Mouse (Mus musculus) MEL (cell line): ENCODE results near the gene Rhog. TPM values are rescaled to one million over a fixed set of nuclear protein-coding genes. Genes with fewer than 3 reads are reported as not detected.

ENCODE experiments used
- DNase-seq: peaks from one replicate; pipeline ENCODE4 v3.0.0; 2011; ENCODE audit warnings: low read depth, low spot score
- H3K27ac ChIP-seq: 2 replicates; pipeline ENCODE4 v1.5.1; 2012; ENCODE audit warnings: low read depth, mild to moderate bottlenecking, control low read depth, low read length, moderate library complexity; ENCODE audit not compliant: control insufficient read depth
- H3K27me3 ChIP-seq, 2 experiments: fragments of 150-350 bp in 1 of 2; sonication (generic) in 1 of 2; 2 replicates each; pipeline ENCODE4 v1.6.1; 2012; ENCODE audit warnings: low read length in 2 of 2, mild to moderate bottlenecking in 2 of 2, improper control_type of control experiment in 1 of 2, moderate library complexity in 1 of 2; ENCODE audit not compliant: insufficient read depth in 2 of 2, control insufficient read depth in 1 of 2
- H3K36me3 ChIP-seq, 2 experiments: 2 replicates each; pipeline ENCODE4 v1.6.1; 2012 to 2014; ENCODE audit warnings: low read length in 2 of 2, improper control_type of control experiment in 1 of 2, inconsistent platforms in 1 of 2, mild to moderate bottlenecking in 1 of 2; ENCODE audit not compliant: insufficient read depth in 2 of 2, control insufficient read depth in 1 of 2
- H3K4me1 ChIP-seq, 2 experiments: fragments of 150-350 bp in 1 of 2; sonication (generic) in 1 of 2; 2 replicates each; pipeline ENCODE4 v1.6.1; 2012; ENCODE audit warnings: low read length in 2 of 2, improper control_type of control experiment in 1 of 2, mild to moderate bottlenecking in 1 of 2; ENCODE audit not compliant: insufficient read depth in 2 of 2, control insufficient read depth in 1 of 2
- H3K4me3 ChIP-seq, 2 experiments: fragments of 150-350 bp in 1 of 2; sonication (generic) in 1 of 2; 2 replicates each; pipeline ENCODE4 v1.5.1; 2012; ENCODE audit warnings: low read depth in 2 of 2, low read length in 2 of 2, mild to moderate bottlenecking in 2 of 2, moderate library complexity in 2 of 2, control low read depth in 1 of 2, improper control_type of control experiment in 1 of 2; ENCODE audit not compliant: control insufficient read depth in 1 of 2, insufficient read depth in 1 of 2
- H3K79me2 ChIP-seq: 2 replicates; pipeline ENCODE4 v1.6.1; 2012; ENCODE audit warnings: mild to moderate bottlenecking, low read length, moderate library complexity; ENCODE audit not compliant: control insufficient read depth, poor library complexity, insufficient read depth
- H3K9ac ChIP-seq: 2 replicates; pipeline ENCODE4 v1.6.1; 2012; ENCODE audit warnings: low read depth, mild to moderate bottlenecking, control low read depth, low read length, moderate library complexity; ENCODE audit not compliant: control insufficient read depth, poor library complexity, severe bottlenecking
- H3K9me3 ChIP-seq: fragments of 150-350 bp; sonication (generic); replicated peaks from 2 replicates; pipeline ENCODE4 v1.6.1; 2012; ENCODE audit warnings: mild to moderate bottlenecking, low read length, improper control_type of control experiment, moderate library complexity; ENCODE audit not compliant: insufficient read depth
- CHD1 ChIP-seq: IDR thresholded peaks from 2 replicates; pipeline ENCODE4 v1.6.1; 2012; ENCODE audit warnings: low read depth, mild to moderate bottlenecking, inconsistent platforms, low read length, improper control_type of control experiment
- CHD2 ChIP-seq: IDR thresholded peaks from 2 replicates; pipeline ENCODE4 v1.6.1; 2011; ENCODE audit warnings: low read length, improper control_type of control experiment
- E2F4 ChIP-seq: IDR thresholded peaks from 2 replicates; pipeline ENCODE4 v1.6.1; 2011; ENCODE audit warnings: low read depth, low read length, improper control_type of control experiment, borderline replicate concordance
- ELF1 ChIP-seq: IDR thresholded peaks from 2 replicates; pipeline ENCODE4 v1.6.1; 2014; ENCODE audit warnings: low read depth, mild to moderate bottlenecking, inconsistent platforms, low read length, improper control_type of control experiment, moderate library complexity
- EP300 ChIP-seq, 2 experiments: IDR thresholded peaks; 2 replicates each; pipeline ENCODE4 v1.6.1; 2011; ENCODE audit warnings: improper control_type of control experiment in 2 of 2, low read length in 2 of 2, low read depth in 1 of 2, mild to moderate bottlenecking in 1 of 2
- GATA1 ChIP-seq: IDR thresholded peaks from 2 replicates; pipeline ENCODE4 v1.6.1; 2011; ENCODE audit warnings: low read depth, low read length, improper control_type of control experiment
- HCFC1 ChIP-seq: IDR thresholded peaks from 2 replicates; pipeline ENCODE4 v1.6.1; 2012; ENCODE audit warnings: low read depth, mild to moderate bottlenecking, inconsistent platforms, low read length, improper control_type of control experiment, moderate library complexity
- JUND ChIP-seq: IDR thresholded peaks from 2 replicates; pipeline ENCODE4 v1.6.1; 2011; ENCODE audit warnings: low read depth, mild to moderate bottlenecking, improper control_type of control experiment, low read length
- MAFK ChIP-seq: IDR thresholded peaks from 2 replicates; pipeline ENCODE4 v1.6.1; 2011; ENCODE audit warnings: low read depth, mild to moderate bottlenecking, low read length, improper control_type of control experiment, borderline replicate concordance
- MAZ ChIP-seq: IDR thresholded peaks from 2 replicates; pipeline ENCODE4 v1.6.1; 2012; ENCODE audit warnings: low read depth, mild to moderate bottlenecking, inconsistent platforms, low read length, improper control_type of control experiment
- MXI1 ChIP-seq: IDR thresholded peaks from 2 replicates; pipeline ENCODE4 v1.6.1; 2011; ENCODE audit warnings: mild to moderate bottlenecking, low read depth, low read length, improper control_type of control experiment
- MYB ChIP-seq: IDR thresholded peaks from 2 replicates; pipeline ENCODE4 v1.6.1; 2011; ENCODE audit warnings: mild to moderate bottlenecking, low read depth, low read length, improper control_type of control experiment
- MYC ChIP-seq: IDR thresholded peaks from 2 replicates; pipeline ENCODE4 v1.6.1; 2011; ENCODE audit warnings: low read depth, mild to moderate bottlenecking, low read length, improper control_type of control experiment, moderate library complexity
- NELFE ChIP-seq: IDR thresholded peaks from 2 replicates; pipeline ENCODE4 v1.6.1; 2011; ENCODE audit warnings: low read depth, low read length, improper control_type of control experiment
- POLR2A ChIP-seq, 2 experiments: IDR thresholded peaks; 2 replicates each; pipeline ENCODE4 v1.6.1; 2011 to 2012; ENCODE audit warnings: low read length in 2 of 2, mild to moderate bottlenecking in 2 of 2, control low read depth in 1 of 2, improper control_type of control experiment in 1 of 2, low read depth in 1 of 2, moderate library complexity in 1 of 2; ENCODE audit not compliant: control insufficient read depth in 1 of 2, insufficient read depth in 1 of 2, poor library complexity in 1 of 2
- POLR2AphosphoS2 ChIP-seq: IDR thresholded peaks from 2 replicates; pipeline ENCODE4 v1.6.1; 2011; ENCODE audit warnings: low read length, improper control_type of control experiment
- RAD21 ChIP-seq: IDR thresholded peaks from 2 replicates; pipeline ENCODE4 v1.6.1; 2011; ENCODE audit warnings: mild to moderate bottlenecking, low read depth, low read length, improper control_type of control experiment
- RCOR1 ChIP-seq: IDR thresholded peaks from 2 replicates; pipeline ENCODE4 v1.6.1; 2012; ENCODE audit warnings: low read depth, mild to moderate bottlenecking, inconsistent platforms, low read length, improper control_type of control experiment
- SIN3A ChIP-seq: IDR thresholded peaks from 2 replicates; pipeline ENCODE4 v1.6.1; 2012; ENCODE audit warnings: low read length, improper control_type of control experiment, inconsistent platforms
- TAL1 ChIP-seq: IDR thresholded peaks from 2 replicates; pipeline ENCODE4 v1.6.1; 2012; ENCODE audit warnings: mild to moderate bottlenecking, inconsistent platforms, low read length, moderate library complexity, mixed read lengths
- TBP ChIP-seq: IDR thresholded peaks from 2 replicates; pipeline ENCODE4 v1.8.0; 2011; ENCODE audit warnings: low read depth, low read length, improper control_type of control experiment
- TCF12 ChIP-seq: IDR thresholded peaks from 2 replicates; pipeline ENCODE4 v1.6.1; 2014; ENCODE audit warnings: low read depth, mild to moderate bottlenecking, inconsistent platforms, low read length, improper control_type of control experiment, moderate library complexity
- UBTF ChIP-seq: IDR thresholded peaks from 2 replicates; pipeline ENCODE4 v1.6.1; 2012; ENCODE audit warnings: low read depth, mild to moderate bottlenecking, inconsistent platforms, low read length, improper control_type of control experiment, moderate library complexity, borderline replicate concordance; ENCODE audit not compliant: insufficient read depth
- USF1 ChIP-seq: IDR thresholded peaks from 2 replicates; pipeline ENCODE4 v1.6.1; 2014; ENCODE audit warnings: low read depth, mild to moderate bottlenecking, inconsistent platforms, low read length, improper control_type of control experiment, moderate library complexity
- ZC3H11A ChIP-seq: IDR thresholded peaks from 2 replicates; pipeline ENCODE4 v1.6.1; 2012; ENCODE audit warnings: low read depth, mild to moderate bottlenecking, inconsistent platforms, low read length, improper control_type of control experiment
- ZKSCAN1 ChIP-seq: IDR thresholded peaks from 2 replicates; pipeline ENCODE4 v1.6.1; 2012; ENCODE audit warnings: low read depth, mild to moderate bottlenecking, inconsistent platforms, low read length, improper control_type of control experiment, moderate library complexity
- ZMIZ1 ChIP-seq: IDR thresholded peaks from 2 replicates; pipeline ENCODE4 v1.6.1; 2012; ENCODE audit warnings: low read depth, mild to moderate bottlenecking, inconsistent platforms, low read length, improper control_type of control experiment, moderate library complexity
- ZNF384 ChIP-seq: IDR thresholded peaks from 2 replicates; pipeline ENCODE4 v1.6.1; 2012; ENCODE audit warnings: low read depth, mild to moderate bottlenecking, inconsistent platforms, low read length, improper control_type of control experiment
- polyA plus RNA-seq, 2 experiments: library from polyadenylated mRNA; stranded (reverse) in 1 of 2; unstranded in 1 of 2; fragments of >175 nt in 1 of 2; fragments of >200 nt in 1 of 2; gene quantifications; 2 replicates each; pipeline versions ENCODE4 v1.2.1 to v1.2.4; 2012; ENCODE audit warnings: low replicate concordance in 2 of 2, low read depth in 1 of 2; ENCODE audit not compliant: insufficient read length in 2 of 2, insufficient read depth in 1 of 2, missing spikeins in 1 of 2
- total RNA-seq: library from RNA; depleted of rRNA; stranded (reverse); fragments of 300-350 nt; gene quantifications from 2 replicates; pipeline ENCODE4 v1.2.3, GENCODE M21; 2012

The Rhog gene
- total and polyA plus RNA-seq, 3 experiments, result 24.1 to 425 (median 347) TPM

DNA sequence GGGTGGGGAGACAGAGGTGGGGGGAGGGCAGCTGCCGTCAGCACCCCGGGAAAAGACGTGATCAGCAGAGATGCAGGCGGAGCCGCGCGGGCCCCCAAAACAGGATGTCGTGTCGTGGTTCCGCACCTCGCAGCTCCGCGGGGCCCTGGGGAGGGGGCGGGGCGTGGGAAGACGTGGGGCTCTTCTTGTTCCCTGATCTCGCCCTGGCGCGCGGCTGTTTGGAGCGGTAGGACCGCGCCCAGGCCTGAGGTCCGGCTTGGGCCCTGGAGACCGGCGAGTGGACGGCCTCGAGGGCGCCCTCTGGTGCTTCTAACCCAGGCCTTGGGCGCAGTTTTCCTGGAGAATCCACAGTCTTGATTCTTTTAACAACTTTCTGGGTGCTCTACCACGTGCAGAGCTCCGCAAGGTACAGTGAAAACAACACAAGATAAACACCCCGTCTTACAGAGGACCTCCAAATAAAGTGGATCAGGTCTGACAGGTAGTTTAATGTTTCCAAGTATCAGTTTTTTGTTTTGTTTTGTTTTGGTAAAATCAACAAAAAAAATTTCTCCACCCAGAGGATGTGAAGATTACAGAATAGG lies 5.1 kb downstream of the Rhog start (continued):
- TF ChIP-seq EP300 (IDR thresholded peaks at IDR 0.05; ENCODE audit: low read depth in 1 of 2, low read length in 2 of 2), result no peak
- no peak for TF ChIP-seq ZKSCAN1
- TF ChIP-seq NELFE, result 0 out of 2 replicates have a peak, but pooled peaks have one; percentile 4
- no peak for TF ChIP-seq GATA1
- TF ChIP-seq TAL1, result no peak

DNA sequence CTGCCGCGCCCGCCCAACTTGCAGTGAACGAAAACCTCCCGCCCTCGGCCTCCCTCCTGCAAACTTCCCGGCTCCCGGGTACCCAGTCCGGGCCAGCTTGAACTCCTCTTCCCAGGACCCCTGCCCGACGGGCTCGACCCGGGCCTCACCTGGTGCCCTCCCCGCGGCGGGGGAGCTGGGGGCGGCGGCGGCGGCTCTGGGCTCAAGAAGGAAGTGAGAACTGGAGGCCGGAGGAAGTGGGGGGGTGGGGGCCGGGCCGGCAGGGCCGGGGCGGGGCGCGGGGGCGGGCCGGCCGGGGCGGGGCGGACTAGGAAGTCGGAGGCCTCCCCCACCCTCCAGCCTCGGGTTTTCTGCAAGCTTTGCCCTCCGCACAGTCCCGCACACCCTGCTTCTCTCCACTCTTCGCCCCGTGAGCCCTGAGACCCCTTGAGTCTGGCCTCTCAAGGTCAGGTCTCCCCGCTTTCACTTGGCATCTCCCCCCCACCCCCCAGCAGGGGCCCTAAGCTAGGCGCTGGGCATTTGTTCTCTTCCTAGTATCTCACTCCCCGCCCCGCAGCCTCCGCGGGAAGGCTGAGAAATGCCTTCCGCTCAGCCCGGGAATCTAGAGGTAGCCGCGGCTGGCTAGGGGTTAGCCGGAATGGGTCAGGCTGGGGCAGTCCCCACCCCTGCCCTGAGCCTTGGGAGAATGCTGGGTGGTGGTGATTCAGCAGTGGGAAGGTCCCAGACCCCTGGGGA lies 5.8 kb downstream of the Rhog start:
- Histone ChIP-seq H3K27me3 (no peaks in the 10 kb centered on the region), H3K4me3 (peak overlapping the region; percentile 83 to 97)

DNA sequence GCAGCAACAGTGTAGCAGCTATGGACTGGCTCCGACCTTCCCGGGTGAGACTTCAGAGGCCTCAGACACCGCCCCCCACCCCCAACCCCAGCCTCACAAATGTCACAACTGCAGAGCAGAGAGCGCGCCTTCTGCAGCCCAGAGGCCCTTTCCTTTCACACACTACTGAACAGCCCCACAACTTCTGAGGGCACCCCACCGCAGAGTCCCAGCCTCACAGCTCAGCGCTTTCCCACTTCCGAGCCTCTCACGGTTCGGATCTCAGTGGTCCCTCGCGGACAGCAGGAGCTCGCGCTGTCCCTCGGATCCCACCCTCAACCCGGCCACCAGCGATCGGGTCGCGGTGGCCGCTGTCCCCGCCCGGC lies 6.3 kb downstream of the Rhog start:
- H3K4me3 ChIP-seq, result peak overlapping the region; percentile 83 to 97
- H3K27ac ChIP-seq, result peak overlapping the region; percentile 99
- no peaks in the 10 kb centered on the region for H3K9me3 ChIP-seq
- peak overlapping the region; percentile 97 for H3K9ac ChIP-seq
- peaks cover 63% of the 10 kb centered on the region for H3K79me2 ChIP-seq
- TF ChIP-seq UBTF (0 out of 2 replicates have a peak, but pooled peaks have one; percentile 20), MYC (no peak), HCFC1 (0 out of 2 replicates have a peak, but pooled peaks have one; percentile 34), MXI1 (peak; percentile 12; the same call in 1 of the 2 replicates)
- TF ChIP-seq, all 39 proteins: peak for 3
- H3K4me1 ChIP-seq, result peaks cover 26 to 61% of the 10 kb centered on the region in 2 experiments
- H3K36me3 ChIP-seq, result peaks cover 0 to 55% of the 10 kb centered on the region in 2 experiments; a peak in 2 of 4 replicates
- H3K27me3 ChIP-seq, result no peaks in the 10 kb centered on the region
- peak; percentile 75 for DNase-seq

More for the DNA sequence above, 5.8 kb downstream of the Rhog start:
- Histone ChIP-seq H3K79me2 (peaks cover 57% of the 10 kb centered on the region), H3K9ac (peak overlapping the region; percentile 97), H3K36me3 (peaks cover 0 to 50% of the 10 kb centered on the region in 2 experiments; a peak in 2 of 4 replicates), H3K27ac (peak overlapping the region; percentile 99), H3K9me3 (no peaks in the 10 kb centered on the region), H3K4me1 (peaks cover 23 to 55% of the 10 kb centered on the region in 2 experiments)
- DNase-seq, result no peak
- TF ChIP-seq POLR2AphosphoS2 (no peak; the same call in 1 of the 2 replicates), EP300 (IDR thresholded peaks at IDR 0.05; ENCODE audit: low read depth in 1 of 2, low read length in 2 of 2) (peak in 1 of 2 experiments; percentile 23; a peak in 1 of 4 replicates), TAL1 (no peak), RCOR1 (no peak), ZNF384 (no peak), E2F4 (no peak), TBP (0 out of 2 replicates have a peak, but pooled peaks have one; percentile 15), GATA1 (no peak), ZC3H11A (no peak), ELF1 (peak; percentile 55), MXI1 (peak; percentile 23; the same call in 1 of the 2 replicates), MAFK (no peak), MAZ (peak; percentile 66), RAD21 (no peak), MYB (no peak), UBTF (no peak), JUND (no peak), NELFE (peak; percentile 71), CHD1 (no peak), CHD2 (no peak), POLR2A (IDR thresholded peaks at IDR 0.05; ENCODE audit: control insufficient read depth in 1 of 2, insufficient read depth in 1 of 2, low read depth in 1 of 2, low read length in 2 of 2, poor library complexity in 1 of 2) (peak in 1 of 2 experiments; percentile 56; a peak in 3 of 4 replicates), SIN3A (peak; percentile 46; the same call in 1 of the 2 replicates), TCF12 (no peak; the same call in 1 of the 2 replicates), ZMIZ1 (peak; percentile 51; the same call in 1 of the 2 replicates), USF1 (no peak), HCFC1 (peak; percentile 48)
